Mouse (Mus musculus) midbrain, embryonic 15.5 days (tissue): ENCODE data around the gene Adarb1. TPM values are rescaled to one million over a fixed set of nuclear protein-coding genes. Genes with fewer than 3 reads are reported as not detected.

Source experiments
- ATAC-seq: fragments of 200-750 bp; cut with Nextera tagmentation; replicated peaks from 2 replicates; pipeline ENCODE4 v1.8.0; 2017; ENCODE audit warnings: moderate TSS enrichment
- H3K27ac ChIP-seq: fragments of 300-500 bp; sonication (generic); 2 replicates; pipeline ENCODE4 v1.5.1; 2015; ENCODE audit warnings: mild to moderate bottlenecking, inconsistent platforms
- H3K27me3 ChIP-seq: fragments of 300-500 bp; sonication (generic); replicated peaks from 2 replicates; pipeline ENCODE4 v1.6.1; 2015; ENCODE audit warnings: inconsistent platforms
- H3K36me3 ChIP-seq: fragments of 300-500 bp; sonication (generic); replicated peaks from 2 replicates; pipeline ENCODE4 v1.6.1; 2015; ENCODE audit warnings: inconsistent platforms
- H3K4me1 ChIP-seq: fragments of 300-500 bp; sonication (generic); 2 replicates; pipeline ENCODE4 v1.6.1; 2015; ENCODE audit warnings: inconsistent platforms
- H3K4me2 ChIP-seq: fragments of 300-500 bp; sonication (generic); 2 replicates; pipeline ENCODE4 v1.6.1; 2015; ENCODE audit warnings: inconsistent platforms, mild to moderate bottlenecking, moderate library complexity
- H3K4me3 ChIP-seq: fragments of 300-500 bp; sonication (generic); 2 replicates; pipeline ENCODE4 v1.5.1; 2015; ENCODE audit warnings: mild to moderate bottlenecking, inconsistent platforms
- H3K9ac ChIP-seq: fragments of 300-500 bp; sonication (generic); 2 replicates; pipeline ENCODE4 v1.6.1; 2015; ENCODE audit warnings: mild to moderate bottlenecking, inconsistent platforms
- H3K9me3 ChIP-seq: fragments of 300-500 bp; sonication (generic); 2 replicates; pipeline ENCODE4 v1.6.1; 2016; ENCODE audit warnings: inconsistent platforms
- WGBS: fragments of 180-500 bp; shearing (Covaris S2); methylation state at CpG from one replicate; pipeline ENCODE4 v1.1.7; 2015; ENCODE audit warnings: mixed read lengths; 5-methylcytosine and 5-hydroxymethylcytosine counted together
- polyA plus RNA-seq: library from polyadenylated mRNA; unstranded; fragments of >200 nt; fragmentation: Nextera tagmentation; extraction: Ambion mirVana; gene quantifications from 2 replicates; pipeline ENCODE4 v1.2.1, GENCODE M21; 2015

Adarb1 gene
- polyA plus RNA-seq, result 18.1 and 18.2 TPM in 2 replicates

DNA sequence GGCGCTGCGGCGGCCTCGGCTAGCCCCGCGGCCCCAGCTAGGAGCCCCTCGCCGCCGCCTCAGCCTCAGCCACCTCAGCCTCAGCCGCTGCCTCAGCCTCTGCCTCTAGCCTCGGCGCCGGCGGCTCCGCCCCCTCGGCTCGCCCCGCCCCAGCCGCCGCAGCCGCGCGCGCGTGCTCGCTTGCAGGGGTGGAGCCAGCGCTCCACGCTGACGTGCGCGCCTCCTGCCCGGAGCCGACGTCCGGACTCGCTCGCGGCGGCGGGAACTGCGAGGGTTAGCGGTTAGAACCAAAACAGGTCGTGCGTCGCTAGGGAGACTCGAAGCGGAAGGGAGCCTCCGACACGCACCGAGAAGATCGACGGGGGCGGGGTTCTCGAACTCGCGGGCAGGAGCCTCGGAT is at the start of gene Adarb1:
Gene Adarb1, minus strand, starts transcription at position 133 of the 400 bp plus-strand sequence.
- peak; percentile 94 for ATAC-seq
- under 1% methylated on average over 57 of the region's 57 CpGs for WGBS
- Histone ChIP-seq H3K4me1 (peaks cover 21% of the 10 kb centered on the region), H3K27me3 (peaks cover 7% of the 10 kb centered on the region; the same call in 1 of the 2 replicates), H3K4me2 (peak within 1 kb of the TSS; percentile 96), H3K9ac (peak within 1 kb of the TSS; percentile 81), H3K9me3 (no peaks in the 10 kb centered on the region), H3K4me3 (peak within 1 kb of the TSS; percentile 89), H3K36me3 (no peaks in the 10 kb centered on the region), H3K27ac (peak within 1 kb of the TSS; percentile 85)

- H3K4me3 ChIP-seq, result no peak overlapping the region
- H3K27me3 ChIP-seq, result no peaks in the 10 kb centered on the region
- 90% methylated on average over 6 of the region's 6 CpGs for WGBS
- H3K4me1 ChIP-seq, result no peaks in the 10 kb centered on the region
- ATAC-seq, result no peak
- no peaks in the 10 kb centered on the region for H3K36me3 ChIP-seq
- no peak overlapping the region for H3K9ac ChIP-seq
- no peaks in the 10 kb centered on the region for H3K9me3 ChIP-seq
- H3K27ac ChIP-seq, result no peak overlapping the region
- H3K4me2 ChIP-seq, result no peak overlapping the region
These were observed 49.3 kb upstream of the Adarb1 start for GRCm38 (mm10) chr10:77467407-77467806.

DNA sequence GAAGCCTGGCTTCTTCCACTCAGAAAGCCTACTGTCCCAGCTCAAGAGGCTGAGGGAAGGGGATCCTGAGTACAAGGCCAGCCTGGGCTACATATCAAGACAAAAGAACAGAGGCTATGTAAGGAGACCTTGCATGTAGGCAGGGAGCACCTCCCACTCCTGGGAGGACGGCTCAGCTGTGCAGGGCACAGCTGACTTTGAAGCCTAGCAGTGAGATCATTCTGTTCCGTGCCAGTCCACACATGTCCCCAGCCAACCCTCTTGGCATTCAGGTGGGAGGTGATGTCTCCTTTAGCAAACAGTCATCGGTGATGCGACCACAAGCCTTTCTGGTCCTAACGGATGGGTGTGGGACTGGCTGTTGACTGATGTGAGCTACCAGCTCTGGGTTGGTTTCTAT is 47.8 kb upstream of the Adarb1 start:
- no peak for ATAC-seq
- no peak overlapping the region for H3K9ac ChIP-seq
- H3K9me3 ChIP-seq, result no peaks in the 10 kb centered on the region
- H3K4me2 ChIP-seq, result no peak overlapping the region
- 84% methylated on average over 5 of the region's 5 CpGs for WGBS
- H3K36me3 ChIP-seq, result no peaks in the 10 kb centered on the region
- no peaks in the 10 kb centered on the region for H3K27me3 ChIP-seq
- H3K27ac ChIP-seq, result no peak overlapping the region
- H3K4me3 ChIP-seq, result no peak overlapping the region
- H3K4me1 ChIP-seq, result no peaks in the 10 kb centered on the region

GRCm38 (mm10) chr10:77464181-77464936 is 46.3 kb upstream of the Adarb1 start:
- Histone ChIP-seq H3K27ac (no peak overlapping the region), H3K36me3 (no peaks in the 10 kb centered on the region), H3K9ac (no peak overlapping the region), H3K4me2 (no peak overlapping the region), H3K9me3 (no peaks in the 10 kb centered on the region), H3K4me3 (no peak overlapping the region), H3K27me3 (no peaks in the 10 kb centered on the region), H3K4me1 (no peaks in the 10 kb centered on the region)
- no peak for ATAC-seq
- 61% methylated on average over 10 of the region's 10 CpGs for WGBS

DNA sequence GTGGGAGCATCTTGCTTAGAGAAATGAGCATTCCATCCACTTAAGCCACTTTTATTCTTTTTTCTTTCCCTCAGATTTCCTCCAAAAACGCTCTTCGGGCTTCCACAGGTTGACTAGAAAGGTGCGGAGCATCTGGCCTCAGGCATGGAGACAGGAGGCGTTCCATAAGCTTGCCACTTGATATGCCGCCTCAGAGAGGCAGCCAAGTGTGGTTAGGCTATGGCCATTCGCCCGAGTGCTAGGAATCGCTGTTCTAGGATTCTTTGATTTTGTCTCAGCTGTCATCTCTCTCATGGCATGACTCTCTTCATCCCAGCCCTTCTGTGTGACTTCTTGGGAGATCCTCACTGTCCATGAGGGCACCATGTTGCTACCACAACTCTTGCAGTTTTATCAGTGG is 43.1 kb upstream of the Adarb1 start:
- no peak for ATAC-seq
- no peak overlapping the region for H3K4me2 ChIP-seq
- no peak overlapping the region for H3K9ac ChIP-seq
- H3K36me3 ChIP-seq, result no peaks in the 10 kb centered on the region
- H3K9me3 ChIP-seq, result no peaks in the 10 kb centered on the region
- H3K4me1 ChIP-seq, result no peaks in the 10 kb centered on the region
- H3K27me3 ChIP-seq, result no peaks in the 10 kb centered on the region
- no peak overlapping the region for H3K27ac ChIP-seq
- no peak overlapping the region for H3K4me3 ChIP-seq
- WGBS, result 91% methylated on average over 8 of the region's 8 CpGs

DNA sequence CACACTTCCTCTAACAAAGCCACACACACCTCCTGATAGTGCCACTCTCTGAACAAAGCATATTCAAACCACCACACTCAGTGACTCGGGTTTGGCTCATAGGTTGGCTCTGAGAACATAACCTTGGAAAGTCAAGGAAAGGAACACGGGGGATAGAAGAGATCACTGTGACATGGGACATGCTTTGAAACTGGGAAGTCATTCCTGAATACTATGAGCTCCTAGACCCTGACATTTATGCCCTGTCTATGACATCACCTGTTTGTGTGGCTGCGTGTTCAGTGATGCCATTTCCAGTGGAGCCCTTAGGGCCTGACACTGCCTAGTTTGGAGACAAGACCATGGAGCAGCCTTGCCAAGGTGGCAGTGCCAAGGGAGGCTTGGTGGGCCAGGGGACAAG is 39.6 kb upstream of the Adarb1 start:
- H3K4me2 ChIP-seq, result no peak overlapping the region
- 86% methylated on average over 3 of the region's 3 CpGs for WGBS
- no peaks in the 10 kb centered on the region for H3K27me3 ChIP-seq

GRCm38 (mm10) chr10:77456507-77456906 is 38.4 kb upstream of the Adarb1 start:
- H3K27ac ChIP-seq, result no peak overlapping the region
- no peak for ATAC-seq
- H3K4me1 ChIP-seq, result no peaks in the 10 kb centered on the region
- WGBS, result 67% methylated on average over 7 of the region's 7 CpGs
- H3K9ac ChIP-seq, result no peak overlapping the region
- H3K36me3 ChIP-seq, result no peaks in the 10 kb centered on the region
- no peaks in the 10 kb centered on the region for H3K9me3 ChIP-seq
- no peak overlapping the region for H3K4me3 ChIP-seq
- H3K27me3 ChIP-seq, result no peaks in the 10 kb centered on the region
- H3K4me2 ChIP-seq, result no peak overlapping the region

More for the DNA sequence above, 39.6 kb upstream of the Adarb1 start:
- Histone ChIP-seq H3K4me3 (no peak overlapping the region), H3K36me3 (no peaks in the 10 kb centered on the region), H3K9me3 (no peaks in the 10 kb centered on the region), H3K27ac (no peak overlapping the region), H3K9ac (no peak overlapping the region), H3K4me1 (no peaks in the 10 kb centered on the region)
- no peak for ATAC-seq

GRCm38 (mm10) chr10:77455251-77456010 is 37.4 kb upstream of the Adarb1 start:
- Histone ChIP-seq H3K4me1 (no peaks in the 10 kb centered on the region), H3K27ac (no peak overlapping the region), H3K27me3 (no peaks in the 10 kb centered on the region), H3K9ac (no peak overlapping the region), H3K36me3 (no peaks in the 10 kb centered on the region), H3K4me2 (no peak overlapping the region), H3K9me3 (no peaks in the 10 kb centered on the region), H3K4me3 (no peak overlapping the region)
- 85% methylated on average over 14 of the region's 14 CpGs for WGBS
- no peak for ATAC-seq

- H3K27me3 ChIP-seq, result no peaks in the 10 kb centered on the region
- 85% methylated on average over 6 of the region's 6 CpGs for WGBS
- H3K9me3 ChIP-seq, result no peaks in the 10 kb centered on the region
- no peaks in the 10 kb centered on the region for H3K36me3 ChIP-seq
- H3K27ac ChIP-seq, result no peak overlapping the region
- no peak overlapping the region for H3K9ac ChIP-seq
- no peak for ATAC-seq
- H3K4me1 ChIP-seq, result no peaks in the 10 kb centered on the region
- H3K4me2 ChIP-seq, result no peak overlapping the region
- no peak overlapping the region for H3K4me3 ChIP-seq
These were observed 36.7 kb upstream of the Adarb1 start for GRCm38 (mm10) chr10:77454795-77455194.

DNA sequence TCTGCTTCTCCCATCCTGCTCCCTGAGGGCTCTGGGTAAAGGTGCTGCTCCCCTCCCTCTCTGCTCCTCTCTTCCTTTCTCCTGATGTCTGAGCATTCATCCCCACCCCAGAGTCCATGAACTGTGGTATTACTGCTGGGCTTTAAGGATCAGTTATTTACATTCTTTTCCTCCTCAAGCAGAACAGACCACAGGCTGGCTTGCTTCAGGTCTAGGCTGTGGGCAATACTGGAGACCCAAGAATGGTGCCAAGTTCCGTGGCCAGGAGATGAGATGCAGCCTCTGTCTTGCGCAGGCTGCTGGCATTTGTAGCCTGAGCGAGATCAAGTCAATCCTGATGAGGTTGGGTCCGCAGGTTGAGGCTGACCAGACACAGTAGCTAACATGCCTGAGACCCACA is 33.8 kb upstream of the Adarb1 start:
- Histone ChIP-seq H3K4me1 (no peaks in the 10 kb centered on the region), H3K4me2 (no peak overlapping the region), H3K36me3 (no peaks in the 10 kb centered on the region), H3K9me3 (no peaks in the 10 kb centered on the region), H3K27me3 (no peaks in the 10 kb centered on the region), H3K27ac (no peak overlapping the region), H3K9ac (no peak overlapping the region), H3K4me3 (no peak overlapping the region)
- WGBS, result 98% methylated on average over 4 of the region's 4 CpGs
- no peak for ATAC-seq

- Histone ChIP-seq H3K27ac (no peak overlapping the region), H3K4me1 (no peaks in the 10 kb centered on the region), H3K36me3 (no peaks in the 10 kb centered on the region), H3K4me2 (no peak overlapping the region), H3K27me3 (no peaks in the 10 kb centered on the region), H3K9ac (no peak overlapping the region), H3K9me3 (no peaks in the 10 kb centered on the region), H3K4me3 (no peak overlapping the region)
- no peak for ATAC-seq
These were observed 32.0 kb upstream of the Adarb1 start for GRCm38 (mm10) chr10:77450159-77450464.

- no peak for ATAC-seq
- Histone ChIP-seq H3K4me2 (peak overlapping the region; percentile 13; the same call in 1 of the 2 replicates), H3K9me3 (0 out of 2 replicates have a peak, but pooled peaks cover 4% of the 10 kb centered on the region), H3K9ac (no peak overlapping the region), H3K4me3 (no peak overlapping the region), H3K36me3 (no peaks in the 10 kb centered on the region), H3K4me1 (no peaks in the 10 kb centered on the region), H3K27me3 (no peaks in the 10 kb centered on the region), H3K27ac (no peak overlapping the region)
- WGBS, result 49% methylated on average over 23 of the region's 23 CpGs
These were observed 31.5 kb upstream of the Adarb1 start for GRCm38 (mm10) chr10:77449315-77450158.
